Mouse (Mus musculus) liver, embryonic 14.5 days (tissue): ENCODE data around the gene Fam118a. TPM values are rescaled to one million over a fixed set of nuclear protein-coding genes. Genes with fewer than 3 reads are reported as not detected.
A peak's percentile ranks its signal among the peaks of the same experiment; 100 is the strongest.

Source experiments
- ATAC-seq: fragments of 200-750 bp; cut with Nextera tagmentation; 2 replicates; pipeline ENCODE4 v1.8.0; 2017; ENCODE audit warnings: moderate number of reproducible peaks, mild to moderate bottlenecking, moderate library complexity; ENCODE audit not compliant: insufficient read depth
- DNase-seq, 3 experiments: peaks; one replicate each; pipeline ENCODE4 v3.0.0-alpha.2; 2012 to 2013; ENCODE audit warnings: low read depth in 3 of 3, low spot score in 3 of 3
- H3K27ac ChIP-seq: fragments of 300-500 bp; sonication (generic); 2 replicates; pipeline ENCODE4 v1.5.1; 2014; ENCODE audit warnings: moderate library complexity, mild to moderate bottlenecking, control low read depth, inconsistent platforms
- H3K27me3 ChIP-seq: fragments of 300-500 bp; sonication (generic); 2 replicates; pipeline ENCODE4 v1.6.1; 2014; ENCODE audit warnings: mild to moderate bottlenecking, low read length, moderate library complexity; ENCODE audit not compliant: control insufficient read depth, insufficient read depth
- H3K36me3 ChIP-seq: fragments of 300-500 bp; sonication (generic); replicated peaks from 2 replicates; pipeline ENCODE4 v1.6.1; 2014; ENCODE audit warnings: low read depth; ENCODE audit not compliant: control insufficient read depth, insufficient read depth
- H3K4me1 ChIP-seq, 2 experiments: fragments of 200-500 bp in 1 of 2; fragments of 300-500 bp in 1 of 2; sonication (generic) in 1 of 2; replicated peaks; 2 replicates each; pipeline ENCODE4 v1.6.1; 2012 to 2014; ENCODE audit warnings: antibody characterized with exemption in 1 of 2, inconsistent platforms in 1 of 2, low read length in 1 of 2; ENCODE audit not compliant: control insufficient read depth in 2 of 2, insufficient read depth in 2 of 2
- H3K4me2 ChIP-seq: fragments of 300-500 bp; sonication (generic); 2 replicates; pipeline ENCODE4 v1.6.1; 2014; ENCODE audit warnings: low read depth, mild to moderate bottlenecking, control low read depth, moderate library complexity
- H3K4me3 ChIP-seq, 2 experiments: fragments of 200-500 bp in 1 of 2; fragments of 300-500 bp in 1 of 2; sonication (generic) in 1 of 2; 2 replicates each; pipeline ENCODE4 v1.5.1; 2012 to 2014; ENCODE audit warnings: low read depth in 2 of 2, low read length in 2 of 2, mild to moderate bottlenecking in 2 of 2, control low read depth in 1 of 2, inconsistent platforms in 1 of 2, moderate library complexity in 1 of 2; ENCODE audit not compliant: insufficient read depth in 1 of 2
- H3K9ac ChIP-seq: fragments of 300-500 bp; sonication (generic); replicated peaks from 2 replicates; pipeline ENCODE4 v1.6.1; 2014; ENCODE audit warnings: mild to moderate bottlenecking, control low read depth, moderate library complexity
- H3K9me3 ChIP-seq: fragments of 300-500 bp; sonication (generic); 2 replicates; pipeline ENCODE4 v1.6.1; 2016; ENCODE audit warnings: low read length, mixed read lengths; ENCODE audit not compliant: control insufficient read depth
- CTCF ChIP-seq: IDR thresholded peaks from 2 replicates; pipeline ENCODE4 v1.5.1; 2016; ENCODE audit warnings: antibody characterized with exemption, low read depth, control low read depth
- EP300 ChIP-seq: IDR thresholded peaks from 2 replicates; pipeline ENCODE4 v1.6.1; 2016; ENCODE audit warnings: antibody characterized with exemption, low read depth
- WGBS: fragments of 180-500 bp; shearing (Covaris S2); extraction: QIAGEN DNeasy Blood & Tissue Kit; methylation state at CpG from one replicate; pipeline ENCODE4 v1.1.7; 2014; ENCODE audit not compliant: insufficient replicate concordance; 5-methylcytosine and 5-hydroxymethylcytosine counted together
- polyA plus RNA-seq, 2 experiments: library from polyadenylated mRNA; depleted of rRNA in 1 of 2; stranded (reverse) in 1 of 2; unstranded in 1 of 2; fragments of >200 nt; fragmentation: Nextera tagmentation in 1 of 2; extraction: Ambion mirVana in 1 of 2; gene quantifications; 2 replicates each; pipeline versions ENCODE4 v1.2.1 to v1.2.3; 2012 to 2014

Gene Fam118a
- polyA plus RNA-seq, 2 experiments = 2.8 to 5.0 TPM

DNA sequence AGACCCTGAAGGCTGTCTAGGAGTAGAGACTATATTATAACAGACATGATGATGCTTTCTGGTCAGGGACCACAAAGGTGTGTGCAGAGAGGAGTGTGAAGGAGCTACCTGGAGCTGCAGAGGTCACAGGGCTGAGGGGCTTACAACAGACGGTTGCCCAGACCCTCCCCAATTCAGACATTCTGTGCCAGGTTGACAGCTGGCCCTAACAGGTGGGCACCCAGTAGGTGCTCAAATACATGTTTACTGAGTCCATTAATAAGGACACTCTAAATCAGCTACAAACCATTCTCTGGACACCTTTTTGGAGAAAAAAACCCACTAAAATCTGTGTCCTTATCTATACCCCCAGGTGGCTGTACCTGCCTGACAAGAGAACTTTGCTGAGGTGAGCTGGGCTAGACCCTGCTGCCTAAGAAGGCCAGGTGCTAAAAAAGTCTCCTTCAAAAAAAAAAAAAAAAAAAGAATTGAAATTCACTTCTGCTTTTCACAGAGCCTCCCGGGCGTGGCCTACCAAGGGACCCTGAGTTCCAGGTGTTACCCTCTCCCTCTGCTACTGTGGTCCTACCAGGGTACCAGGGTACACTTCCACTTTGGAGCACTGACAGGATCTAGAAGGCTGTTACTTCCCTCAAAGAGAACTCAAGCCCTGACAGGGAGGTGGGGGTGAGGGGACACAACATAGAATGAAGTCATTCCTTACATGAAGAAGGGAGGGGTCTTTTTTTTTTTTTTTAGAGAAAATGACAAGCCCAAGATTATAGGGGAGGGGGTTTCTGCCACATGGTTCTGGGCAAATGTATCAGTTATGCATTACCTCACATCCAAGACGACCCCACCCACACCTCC is 42.4 kb upstream of the Fam118a start:
- Histone ChIP-seq H3K4me1 (peaks cover 0 to 5% of the 10 kb centered on the region in 2 experiments; a peak in 1 of 4 replicates), H3K4me2 (peak overlapping the region; percentile 80), H3K36me3 (no peaks in the 10 kb centered on the region), H3K9ac (no peak overlapping the region), H3K4me3 (peak overlapping the region; percentile 46 to 62; a peak in 1 of 4 replicates), H3K27ac (no peak overlapping the region), H3K9me3 (no peaks in the 10 kb centered on the region), H3K27me3 (peaks cover 10% of the 10 kb centered on the region)
- DNase-seq = no peak
- 34% methylated on average over 4 of the region's 4 CpGs for WGBS
- no peak for ATAC-seq
- TF ChIP-seq CTCF (no peak), EP300 (no peak)

DNA sequence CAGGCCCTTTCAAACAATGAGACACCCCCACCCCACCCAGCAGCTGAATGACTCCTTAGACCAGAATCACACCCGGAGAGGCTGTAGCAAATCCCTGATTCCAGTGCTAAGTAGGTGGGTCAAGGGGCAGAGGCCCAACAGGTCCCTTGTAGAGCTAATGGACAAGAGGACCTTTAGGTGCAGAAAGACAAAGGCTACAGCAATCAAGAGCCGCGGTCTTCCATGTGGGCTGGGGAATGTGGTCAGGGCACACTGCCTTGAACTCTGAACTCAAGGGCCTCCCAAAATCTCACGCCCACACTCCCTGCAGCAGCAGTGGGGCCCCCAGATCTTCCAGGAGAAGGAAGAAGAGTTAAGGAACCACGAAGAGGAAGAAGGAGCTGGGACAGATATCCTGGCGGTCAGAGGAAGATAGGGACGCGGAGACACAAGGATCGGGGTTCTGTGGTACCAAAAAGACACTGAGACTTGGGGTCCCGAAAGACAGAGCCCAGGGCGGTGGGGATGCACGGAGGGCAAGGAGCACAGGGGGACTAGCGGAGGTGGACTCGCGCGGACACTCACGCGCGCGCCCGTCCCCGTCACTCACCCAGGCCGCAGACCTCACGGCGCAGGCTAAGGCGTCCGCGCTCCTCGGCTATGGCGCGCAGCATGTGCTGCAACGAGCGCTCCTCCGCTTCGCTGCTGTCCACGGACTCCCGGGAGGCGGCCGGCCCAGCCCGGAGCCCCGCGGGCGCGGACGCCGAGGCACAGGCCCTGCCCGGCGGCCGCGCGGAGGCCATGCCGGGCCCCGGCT is 41.5 kb upstream of the Fam118a start:
- no peak for DNase-seq
- Histone ChIP-seq H3K4me3 (peak overlapping the region; percentile 46 to 62), H3K27ac (no peak overlapping the region), H3K9me3 (no peaks in the 10 kb centered on the region), H3K9ac (peak overlapping the region; percentile 48), H3K36me3 (no peaks in the 10 kb centered on the region), H3K27me3 (peaks cover 10% of the 10 kb centered on the region), H3K4me2 (peak overlapping the region; percentile 80), H3K4me1 (peaks cover 0 to 5% of the 10 kb centered on the region in 2 experiments; a peak in 1 of 4 replicates)
- TF ChIP-seq EP300 (no peak), CTCF (no peak)
- WGBS = under 1% methylated on average over 41 of the region's 53 CpGs
- peak; percentile 57 for ATAC-seq

DNA sequence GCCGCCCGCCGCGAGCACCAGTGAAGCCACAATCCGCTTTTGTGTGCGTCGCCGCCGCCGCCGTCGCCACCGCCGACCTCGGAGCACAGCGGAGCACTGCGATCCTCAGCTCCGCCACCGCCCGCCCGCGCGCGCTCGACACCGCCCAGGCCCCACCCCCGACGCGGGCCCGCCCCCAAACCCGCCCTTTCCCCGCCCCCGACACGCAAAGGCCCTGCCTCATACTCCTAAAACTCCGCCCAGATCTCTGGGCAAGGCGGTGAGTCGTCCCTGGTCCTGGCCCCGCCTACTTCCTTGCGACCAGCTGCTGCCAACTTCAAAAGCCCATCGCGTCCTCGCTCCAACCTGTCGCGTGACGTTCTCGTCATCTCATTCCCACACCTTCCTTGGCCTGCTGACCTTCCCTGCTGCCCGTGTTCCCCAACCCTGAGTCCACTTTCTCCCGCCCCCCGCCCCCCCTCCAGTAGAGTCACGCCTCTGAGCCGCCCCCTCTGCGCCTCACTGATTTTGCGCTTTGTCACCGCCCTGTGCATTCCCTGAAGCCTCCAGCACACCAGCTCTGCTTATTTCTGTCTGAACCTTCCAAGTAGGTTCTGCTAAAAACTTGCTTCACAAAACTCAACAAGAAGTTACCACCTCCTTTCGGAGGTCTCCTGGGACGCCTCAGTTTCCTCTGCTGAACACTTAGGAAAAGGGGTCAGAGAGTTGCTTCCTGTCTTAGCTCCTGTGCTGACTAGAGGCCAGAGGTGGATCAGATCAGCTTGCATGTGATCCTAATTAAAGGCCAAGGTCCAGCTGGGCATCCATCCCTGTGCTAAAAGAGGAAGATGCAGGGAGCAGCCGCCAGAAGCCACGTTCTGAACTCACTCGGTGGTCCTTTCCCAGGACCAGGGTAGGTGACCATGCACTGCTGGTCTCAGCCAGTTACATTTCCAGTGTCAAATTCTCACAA is 40.6 kb upstream of the Fam118a start, which contains the start of gene 5031439G07Rik:
5031439G07Rik (minus strand) TSS at position 678 of the 952 bp plus-strand sequence.
- TF ChIP-seq CTCF (no peak), EP300 (no peak)
- Histone ChIP-seq H3K4me3 (peak within 1 kb of the TSS; percentile 54 to 62), H3K4me1 (peaks cover 0 to 5% of the 10 kb centered on the region in 2 experiments; a peak in 1 of 4 replicates), H3K27ac (no peak within 1 kb of the TSS), H3K36me3 (no peaks in the 10 kb centered on the region), H3K9me3 (no peaks in the 10 kb centered on the region), H3K9ac (peak within 1 kb of the TSS; percentile 48), H3K27me3 (peaks cover 10% of the 10 kb centered on the region), H3K4me2 (peak within 1 kb of the TSS; percentile 80)
- peak; percentile 91 for ATAC-seq
- peak; percentile 82 to 86 (median 86) for DNase-seq
- 2% methylated on average over 56 of the region's 59 CpGs for WGBS

DNA sequence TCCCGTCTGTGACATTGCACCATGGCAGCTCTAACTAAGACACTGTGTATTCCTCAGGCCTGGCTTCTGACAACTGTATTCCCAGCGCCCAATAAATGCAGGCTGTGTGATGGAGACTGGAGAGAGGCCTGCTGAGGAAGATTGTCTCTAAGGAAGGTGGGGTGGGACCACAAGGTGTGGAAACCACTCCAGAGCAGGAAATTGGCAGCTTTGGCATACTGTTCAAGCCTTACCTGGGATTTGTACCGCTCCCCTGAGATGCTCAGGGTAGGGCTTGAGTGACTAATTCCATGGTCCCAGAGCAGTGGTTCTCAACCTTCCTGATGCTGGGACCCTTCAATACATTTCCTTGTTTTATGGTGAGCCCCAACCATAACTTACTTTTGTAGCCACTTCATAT is 39.6 kb upstream of the Fam118a start:
- no peaks in the 10 kb centered on the region for H3K36me3 ChIP-seq
- no peak overlapping the region for H3K9ac ChIP-seq
- ATAC-seq (no peak), DNase-seq (no peak)
- H3K4me1 ChIP-seq = peaks cover 0 to 5% of the 10 kb centered on the region in 2 experiments; a peak in 1 of 4 replicates
- H3K27ac ChIP-seq = no peak overlapping the region
- no peak overlapping the region for H3K4me3 ChIP-seq
- WGBS = 64% methylated on average over 3 of the region's 3 CpGs
- no peak overlapping the region for H3K4me2 ChIP-seq
- no peak for TF ChIP-seq EP300
- no peak for TF ChIP-seq CTCF
- H3K9me3 ChIP-seq = no peaks in the 10 kb centered on the region
- peaks cover 10% of the 10 kb centered on the region for H3K27me3 ChIP-seq
